Mouse (Mus musculus): ENCODE measurements at regions not wholly inside any gene's neighbourhood (a gene's known extent, or its start where the extent isn't known, plus 50 kb on each side); places are given as distances from the start of the nearest gene placed in this dataset.

- DNase-seq (ENCODE audit: low spot score): no peak
Measured at GRCm38 (mm10) chr16:28109771-28110170, 643.1 kb downstream of the Fgf12 start.

Measured in layer of hippocampus, adult 9-10 months (tissue).